Mouse (Mus musculus): ENCODE results near the gene Col15a1. TPM values are rescaled to one million over a fixed set of nuclear protein-coding genes. Genes with fewer than 3 reads are reported as not detected.

The Col15a1 gene
- polyA plus RNA-seq, 1 experiment from 2014 or later: 11.9 TPM

- H3K27me3 ChIP-seq: no peaks in the 10 kb centered on the region; the same call in 1 of the 2 replicates
- H3K9ac ChIP-seq (replicated peaks): no peak overlapping the region
- H3K9me3 ChIP-seq: no peaks in the 10 kb centered on the region
- H3K4me1 ChIP-seq (replicated peaks): peaks cover 10% of the 10 kb centered on the region; the same call in 1 of the 2 replicates
- no peak overlapping the region for H3K27ac ChIP-seq
- no peak overlapping the region for H3K4me3 ChIP-seq (replicated peaks)
- WGBS: 90% methylated on average over 7 of the region's 7 CpGs
- H3K36me3 ChIP-seq: no peaks in the 10 kb centered on the region
- no peak overlapping the region for H3K4me2 ChIP-seq
- no peak for ATAC-seq (ENCODE audit: insufficient number of reproducible peaks, insufficient read depth, low FRiP score, low TSS enrichment, low read depth)
Measured at GRCm38 (mm10) chr4:47230498-47230897, 22.5 kb downstream of the Col15a1 start.

GRCm38 (mm10) chr4:47231322-47231721, 23.4 kb downstream of the Col15a1 start:
- peaks cover 10% of the 10 kb centered on the region; the same call in 1 of the 2 replicates for H3K4me1 ChIP-seq (replicated peaks)
- no peak overlapping the region for H3K4me2 ChIP-seq
- H3K27me3 ChIP-seq: no peaks in the 10 kb centered on the region; the same call in 1 of the 2 replicates
- no peak for ATAC-seq (ENCODE audit: insufficient number of reproducible peaks, insufficient read depth, low FRiP score, low TSS enrichment, low read depth)
- no peaks in the 10 kb centered on the region for H3K9me3 ChIP-seq
- 76% methylated on average over 6 of the region's 6 CpGs for WGBS
- no peak overlapping the region for H3K9ac ChIP-seq (replicated peaks)
- no peak overlapping the region for H3K4me3 ChIP-seq (replicated peaks)
- peak overlapping the region; percentile 53; the same call in 1 of the 2 replicates for H3K27ac ChIP-seq
- no peaks in the 10 kb centered on the region for H3K36me3 ChIP-seq

GRCm38 (mm10) chr4:47233192-47233835, 25.4 kb downstream of the Col15a1 start:
- H3K27me3 ChIP-seq: no peaks in the 10 kb centered on the region
- H3K27ac ChIP-seq: peak overlapping the region; percentile 77
- no peaks in the 10 kb centered on the region for H3K36me3 ChIP-seq
- no peak for ATAC-seq (ENCODE audit: insufficient number of reproducible peaks, insufficient read depth, low FRiP score, low TSS enrichment, low read depth)
- no peaks in the 10 kb centered on the region for H3K9me3 ChIP-seq
- no peak overlapping the region for H3K9ac ChIP-seq (replicated peaks)
- H3K4me1 ChIP-seq (replicated peaks): peaks cover 18% of the 10 kb centered on the region
- H3K4me3 ChIP-seq (replicated peaks): no peak overlapping the region
- H3K4me2 ChIP-seq: no peak overlapping the region
- WGBS: 73% methylated on average over 14 of the region's 14 CpGs

GRCm38 (mm10) chr4:47234667-47235267, 26.8 kb downstream of the Col15a1 start:
- Histone ChIP-seq H3K4me1 (replicated peaks) (peaks cover 18% of the 10 kb centered on the region), H3K36me3 (no peaks in the 10 kb centered on the region), H3K27me3 (no peaks in the 10 kb centered on the region), H3K9me3 (no peaks in the 10 kb centered on the region), H3K9ac (replicated peaks) (no peak overlapping the region), H3K4me3 (replicated peaks) (no peak overlapping the region), H3K4me2 (no peak overlapping the region), H3K27ac (no peak overlapping the region)
- no peak; the same call in 1 of the 2 replicates for ATAC-seq (ENCODE audit: insufficient number of reproducible peaks, insufficient read depth, low FRiP score, low TSS enrichment, low read depth)
- WGBS: 26% methylated on average over 17 of the region's 17 CpGs

- Histone ChIP-seq H3K9ac (replicated peaks) (no peak overlapping the region), H3K27ac (no peak overlapping the region), H3K4me3 (replicated peaks) (no peak overlapping the region), H3K27me3 (no peaks in the 10 kb centered on the region), H3K36me3 (no peaks in the 10 kb centered on the region), H3K4me1 (replicated peaks) (peaks cover 18% of the 10 kb centered on the region), H3K4me2 (no peak overlapping the region), H3K9me3 (no peaks in the 10 kb centered on the region)
- ATAC-seq (ENCODE audit: insufficient number of reproducible peaks, insufficient read depth, low FRiP score, low TSS enrichment, low read depth): no peak; the same call in 1 of the 2 replicates
- 54% methylated on average over 3 of the region's 3 CpGs for WGBS
Measured at GRCm38 (mm10) chr4:47235312-47235711, 27.4 kb downstream of the Col15a1 start.

GRCm38 (mm10) chr4:47236104-47236503, 28.1 kb downstream of the Col15a1 start:
- no peak overlapping the region for H3K9ac ChIP-seq (replicated peaks)
- no peak for ATAC-seq (ENCODE audit: insufficient number of reproducible peaks, insufficient read depth, low FRiP score, low TSS enrichment, low read depth)
- H3K27me3 ChIP-seq: no peaks in the 10 kb centered on the region
- 76% methylated on average over 7 of the region's 7 CpGs for WGBS
- no peak overlapping the region for H3K4me2 ChIP-seq
- H3K4me1 ChIP-seq (replicated peaks): peaks cover 18% of the 10 kb centered on the region
- H3K36me3 ChIP-seq: no peaks in the 10 kb centered on the region
- H3K27ac ChIP-seq: no peak overlapping the region
- no peaks in the 10 kb centered on the region for H3K9me3 ChIP-seq
- H3K4me3 ChIP-seq (replicated peaks): no peak overlapping the region

GRCm38 (mm10) chr4:47237220-47237619, 29.3 kb downstream of the Col15a1 start:
- Histone ChIP-seq H3K27me3 (no peaks in the 10 kb centered on the region), H3K36me3 (no peaks in the 10 kb centered on the region), H3K9ac (replicated peaks) (no peak overlapping the region), H3K4me1 (replicated peaks) (peaks cover 15% of the 10 kb centered on the region), H3K4me2 (no peak overlapping the region), H3K27ac (no peak overlapping the region), H3K4me3 (replicated peaks) (no peak overlapping the region), H3K9me3 (no peaks in the 10 kb centered on the region)
- WGBS: 35% methylated on average over 15 of the region's 15 CpGs
- no peak for ATAC-seq (ENCODE audit: insufficient number of reproducible peaks, insufficient read depth, low FRiP score, low TSS enrichment, low read depth)

- Histone ChIP-seq H3K4me1 (replicated peaks) (peaks cover 14% of the 10 kb centered on the region), H3K27ac (no peak overlapping the region), H3K4me2 (no peak overlapping the region), H3K27me3 (no peaks in the 10 kb centered on the region), H3K9me3 (no peaks in the 10 kb centered on the region), H3K9ac (replicated peaks) (no peak overlapping the region), H3K4me3 (replicated peaks) (no peak overlapping the region), H3K36me3 (no peaks in the 10 kb centered on the region)
- ATAC-seq (ENCODE audit: insufficient number of reproducible peaks, insufficient read depth, low FRiP score, low TSS enrichment, low read depth): no peak
- WGBS: 88% methylated on average over 6 of the region's 6 CpGs
Measured at GRCm38 (mm10) chr4:47239114-47239513, 31.2 kb downstream of the Col15a1 start.

GRCm38 (mm10) chr4:47240901-47241300, 32.9 kb downstream of the Col15a1 start:
- 82% methylated on average over 5 of the region's 5 CpGs for WGBS
- Histone ChIP-seq H3K27me3 (no peaks in the 10 kb centered on the region), H3K9me3 (no peaks in the 10 kb centered on the region), H3K27ac (no peak overlapping the region), H3K9ac (replicated peaks) (no peak overlapping the region), H3K4me1 (replicated peaks) (peaks cover 8% of the 10 kb centered on the region; the same call in 1 of the 2 replicates), H3K4me3 (replicated peaks) (no peak overlapping the region), H3K36me3 (no peaks in the 10 kb centered on the region), H3K4me2 (no peak overlapping the region)
- ATAC-seq (ENCODE audit: insufficient number of reproducible peaks, insufficient read depth, low FRiP score, low TSS enrichment, low read depth): no peak

- Histone ChIP-seq H3K9me3 (no peaks in the 10 kb centered on the region), H3K4me1 (replicated peaks) (peaks cover 6% of the 10 kb centered on the region; the same call in 1 of the 2 replicates), H3K27me3 (no peaks in the 10 kb centered on the region), H3K9ac (replicated peaks) (no peak overlapping the region), H3K36me3 (no peaks in the 10 kb centered on the region), H3K4me2 (no peak overlapping the region), H3K27ac (no peak overlapping the region), H3K4me3 (replicated peaks) (no peak overlapping the region)
- no peak for ATAC-seq (ENCODE audit: insufficient number of reproducible peaks, insufficient read depth, low FRiP score, low TSS enrichment, low read depth)
- WGBS: 77% methylated on average over 4 of the region's 4 CpGs
Measured at GRCm38 (mm10) chr4:47242127-47242526, 34.2 kb downstream of the Col15a1 start.

- H3K27me3 ChIP-seq: no peaks in the 10 kb centered on the region
- no peak overlapping the region for H3K4me3 ChIP-seq (replicated peaks)
- H3K4me1 ChIP-seq (replicated peaks): no peaks in the 10 kb centered on the region
- H3K9me3 ChIP-seq: no peaks in the 10 kb centered on the region
- WGBS: 70% methylated on average over 6 of the region's 6 CpGs
- no peak overlapping the region for H3K27ac ChIP-seq
- no peak overlapping the region for H3K4me2 ChIP-seq
- no peaks in the 10 kb centered on the region for H3K36me3 ChIP-seq
- H3K9ac ChIP-seq (replicated peaks): no peak overlapping the region
- ATAC-seq (ENCODE audit: insufficient number of reproducible peaks, insufficient read depth, low FRiP score, low TSS enrichment, low read depth): no peak
Measured at GRCm38 (mm10) chr4:47244651-47245050, 36.7 kb downstream of the Col15a1 start.
